Mouse (Mus musculus) induced T-regulatory cell, adult 2 months (primary cell): Measurements from ENCODE around the gene Arhgap9.
A peak's percentile ranks its signal among the peaks of the same experiment; 100 is the strongest.

ENCODE experiments used
- DNase-seq: peaks from one replicate; pipeline ENCODE4 v3.0.0-alpha.2; 2012; ENCODE audit warnings: low read depth

The Arhgap9 gene

DNA sequence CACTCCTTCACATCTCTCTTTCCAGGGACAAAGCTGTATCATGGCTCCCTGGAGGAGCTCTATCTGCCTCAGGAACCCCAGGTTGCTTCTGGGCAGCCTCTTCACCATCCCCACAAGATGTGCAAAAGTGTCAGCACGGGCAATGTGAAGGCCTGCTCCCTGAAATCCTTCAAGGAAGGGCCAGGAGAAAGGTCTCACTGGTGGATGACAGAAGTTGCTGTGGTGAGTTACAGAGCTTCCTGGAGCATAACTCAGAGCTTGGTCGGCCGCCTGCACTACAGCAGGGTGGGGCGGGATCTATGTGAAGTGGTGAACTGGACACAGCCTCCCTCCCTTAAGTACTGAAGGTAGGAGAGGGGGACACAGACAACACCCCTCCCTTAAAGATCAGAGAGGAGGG is 905 bp downstream of the Arhgap9 start:
- peak; percentile 57 for DNase-seq

DNA sequence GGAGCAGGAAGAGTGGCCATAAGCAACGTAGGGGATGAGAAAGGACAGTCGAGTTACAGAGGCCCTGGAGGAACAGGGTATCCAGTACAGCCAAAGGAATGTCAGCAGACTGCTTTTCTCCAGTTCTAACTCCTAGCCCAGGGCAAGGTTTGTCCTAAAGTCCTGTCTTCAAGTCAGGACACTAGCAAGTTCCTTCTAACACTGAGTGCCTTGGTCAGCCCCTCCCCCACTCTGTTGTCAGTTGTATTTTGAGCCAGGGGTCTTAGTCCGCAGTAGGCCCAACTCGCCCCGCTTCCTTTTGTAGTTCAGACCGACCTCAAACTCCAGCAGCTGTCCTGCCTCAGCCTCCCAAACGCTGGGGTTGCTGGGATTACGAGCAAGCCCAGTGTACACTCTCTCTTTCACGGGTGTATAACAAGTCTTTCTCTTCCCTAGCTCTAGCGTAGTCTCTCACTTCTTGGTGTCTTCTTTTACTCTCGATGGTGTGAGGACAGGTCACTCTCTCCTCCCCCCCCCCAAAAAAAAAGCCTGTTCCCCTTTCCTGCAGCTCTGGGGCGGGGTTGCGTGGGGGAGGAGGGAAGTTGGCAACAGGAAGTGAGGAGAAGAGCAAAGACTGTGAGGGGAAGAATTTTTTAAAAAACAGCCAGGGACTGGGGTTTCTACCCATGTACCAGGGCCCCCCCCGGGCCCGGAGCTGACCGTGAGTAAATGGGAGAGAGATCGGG is 1.5 kb downstream of the Arhgap9 start:
- DNase-seq: peak; percentile 73

DNA sequence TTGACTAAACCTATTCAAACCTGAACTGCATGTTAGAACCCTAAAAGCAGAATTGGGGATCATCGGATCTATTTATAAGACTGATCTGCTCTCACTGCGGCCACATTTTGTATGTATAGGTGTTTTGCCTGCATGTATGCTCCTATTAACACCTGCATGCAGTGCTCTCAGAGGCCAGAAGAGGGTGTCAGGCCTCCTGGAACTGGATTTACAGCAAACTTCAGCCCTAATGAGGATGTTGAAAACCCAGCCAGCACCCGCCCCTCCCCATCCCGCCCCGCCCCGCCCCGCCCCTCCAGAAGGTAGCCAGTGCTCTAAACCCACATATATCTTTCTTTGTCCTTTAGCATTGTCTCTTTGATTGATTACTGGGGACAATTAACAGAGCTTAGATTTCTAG is 2.7 kb downstream of the Arhgap9 start:
- peak; percentile 95 for DNase-seq

DNA sequence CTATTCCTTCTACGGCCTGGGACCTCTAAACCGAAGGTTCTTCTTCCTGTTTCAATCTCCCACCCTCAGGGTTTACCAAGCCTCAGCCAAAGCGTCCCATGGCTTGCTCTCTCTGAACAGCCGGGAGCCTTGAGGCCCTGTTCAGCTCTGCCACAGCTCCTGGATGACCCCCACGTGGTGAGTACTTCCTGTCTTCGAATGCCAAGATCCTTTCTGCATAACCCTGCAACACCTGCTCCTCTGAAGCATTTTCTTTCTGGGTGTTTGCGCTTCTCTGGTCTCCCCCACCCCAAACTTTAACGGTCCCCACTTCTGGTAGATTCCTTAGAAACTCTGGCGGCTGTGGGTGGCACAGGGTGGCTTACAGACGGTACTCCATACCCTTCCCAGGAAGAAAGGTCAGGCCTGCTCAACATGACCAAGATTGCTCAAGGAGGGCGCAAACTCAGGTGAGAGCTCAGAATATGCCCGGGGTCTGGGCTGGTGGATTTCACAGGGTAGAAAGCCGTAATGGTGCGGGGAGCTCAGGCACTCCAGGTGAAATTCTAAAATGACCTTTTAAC is 3.8 kb downstream of the Arhgap9 start:
- peak; percentile 65 for DNase-seq

DNA sequence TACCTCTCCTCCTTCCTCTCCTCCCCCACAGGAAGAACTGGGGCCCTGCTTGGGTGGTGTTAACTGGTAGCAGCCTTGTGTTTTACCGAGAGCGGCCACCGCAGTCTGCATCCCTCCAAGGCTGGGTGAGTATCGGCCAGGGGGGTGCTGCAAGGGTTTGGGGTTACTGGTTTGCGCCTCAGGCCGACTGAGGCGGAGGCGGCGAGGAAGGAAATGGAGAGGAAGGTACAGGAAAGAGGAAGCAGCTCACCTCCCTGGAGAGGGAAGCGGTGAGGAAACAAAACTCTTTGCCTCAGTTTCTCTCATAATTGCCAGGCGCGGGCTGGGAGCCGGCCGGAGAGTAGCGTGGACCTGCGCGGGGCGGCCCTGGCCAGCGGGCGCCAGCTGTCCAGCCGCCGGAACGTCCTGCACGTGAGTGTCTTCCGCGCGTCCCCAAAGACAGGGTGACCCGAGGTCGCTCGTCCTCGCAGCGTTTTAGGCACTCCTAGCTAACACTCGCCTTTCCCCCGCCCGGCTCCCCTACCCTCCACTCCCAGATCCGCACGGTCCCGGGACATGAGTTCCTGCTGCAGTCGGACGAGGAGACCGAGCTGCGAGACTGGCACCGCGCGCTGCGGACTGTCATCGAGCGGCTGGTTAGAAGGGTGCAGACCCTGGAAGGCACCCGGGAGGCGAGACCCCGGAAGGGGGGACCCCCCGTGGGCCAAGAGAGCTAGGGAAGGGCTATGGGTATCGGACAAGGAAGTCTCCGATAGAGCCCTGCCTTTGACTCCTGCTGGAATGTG is 4.4 kb downstream of the Arhgap9 start:
- DNase-seq: peak; percentile 72

DNA sequence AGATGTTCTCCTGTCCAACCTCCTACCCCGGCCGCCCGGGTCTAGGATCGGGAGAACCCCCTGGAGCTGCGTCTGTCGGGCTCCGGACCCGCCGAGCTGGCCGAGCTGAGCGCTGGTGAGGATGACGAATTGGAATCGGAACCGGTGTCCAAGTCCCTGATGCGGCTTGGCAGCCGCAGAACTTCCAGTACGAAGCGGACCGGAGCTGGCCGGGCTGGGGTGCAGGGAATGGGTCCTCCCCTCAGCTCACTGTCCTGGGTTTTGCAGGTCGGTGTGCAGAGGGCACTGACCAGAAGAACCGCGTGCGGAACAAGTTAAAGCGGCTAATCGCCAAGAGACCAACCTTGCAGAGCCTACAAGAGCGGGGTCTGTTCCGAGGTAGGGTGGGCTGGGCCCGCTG is 5.1 kb downstream of the Arhgap9 start:
- DNase-seq: no peak

DNA sequence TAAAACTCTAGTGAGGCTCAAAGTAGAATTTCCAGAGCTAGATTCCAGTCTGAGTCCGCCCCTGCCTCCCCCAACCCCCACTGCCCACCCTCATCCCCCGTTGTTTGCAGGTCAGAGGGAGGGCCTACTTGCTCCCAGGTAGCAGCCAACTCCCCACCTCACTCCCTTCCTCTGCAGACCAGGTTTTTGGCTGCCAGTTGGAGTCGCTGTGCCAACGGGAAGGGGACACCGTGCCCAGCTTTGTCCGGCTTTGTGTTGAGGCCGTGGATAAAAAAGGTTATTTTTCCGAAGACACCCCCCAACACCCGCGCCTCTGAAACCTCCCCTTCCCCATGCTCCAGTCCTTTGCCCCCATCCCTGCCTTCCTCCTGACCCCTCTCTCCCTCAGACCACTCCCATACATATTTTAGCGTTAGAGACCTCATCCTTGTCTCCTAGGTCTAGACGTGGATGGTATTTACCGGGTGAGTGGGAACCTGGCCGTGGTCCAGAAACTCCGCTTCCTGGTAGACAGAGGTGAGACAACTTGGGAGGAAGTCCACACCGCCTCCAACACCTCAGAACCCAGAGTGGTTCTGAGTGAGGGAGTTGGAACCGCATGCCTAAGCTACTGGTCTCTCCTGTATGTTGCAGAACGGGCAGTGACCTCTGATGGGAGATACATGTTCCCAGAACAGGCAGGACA is 5.8 kb downstream of the Arhgap9 start:
- no peak for DNase-seq

DNA sequence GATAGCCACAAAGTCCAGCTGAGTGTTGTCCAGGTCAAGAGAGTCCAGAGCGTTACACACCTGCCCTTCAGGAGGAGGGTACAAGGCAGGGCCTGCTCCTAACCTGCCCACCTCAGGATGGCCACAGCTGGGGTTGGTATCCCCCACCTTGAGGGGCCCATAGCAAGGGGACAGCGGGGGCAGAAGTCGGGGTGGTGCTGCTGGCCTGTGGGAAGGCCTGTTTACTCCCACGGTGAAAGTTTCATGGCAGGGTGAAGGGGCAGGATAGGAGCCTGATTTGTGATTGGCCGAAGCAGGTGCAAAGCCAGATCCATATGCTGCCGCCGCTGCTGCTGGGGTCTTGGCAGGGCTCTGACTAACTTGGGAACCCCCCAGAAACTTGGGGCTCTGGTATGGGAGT is 8.4 kb downstream of the Arhgap9 start:
- no peak for DNase-seq

DNA sequence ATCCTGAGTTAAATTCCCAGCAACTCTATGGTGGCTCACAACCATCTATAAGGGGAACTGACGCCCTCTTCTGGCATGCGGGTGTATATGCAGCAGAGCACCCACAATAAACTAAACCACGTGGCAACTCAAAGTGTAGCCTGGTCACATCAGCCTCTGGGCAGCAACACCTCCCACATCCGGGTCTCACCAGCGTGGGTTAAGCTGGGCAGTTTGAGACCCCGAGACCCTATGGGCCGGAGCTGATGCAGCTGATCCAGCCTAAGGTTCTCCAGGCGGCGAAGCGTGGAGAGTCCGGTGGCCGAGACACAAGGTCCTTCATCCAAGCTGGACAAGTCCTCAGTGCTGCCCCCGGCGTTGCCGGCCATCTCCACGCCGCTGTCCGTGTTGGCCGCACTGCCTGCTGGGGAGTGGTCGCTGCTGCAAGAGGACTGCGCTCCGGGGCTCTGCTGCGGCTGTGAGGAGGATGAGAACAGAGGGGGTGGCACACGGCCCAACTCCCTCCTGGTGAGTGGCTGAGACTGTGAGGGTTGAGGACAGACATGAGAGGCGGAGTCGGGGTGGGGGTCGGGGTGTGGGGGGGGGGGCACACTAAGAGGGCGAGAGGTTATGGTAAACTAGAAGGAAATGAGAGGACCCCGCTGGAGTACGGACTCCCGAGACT is 10.6 kb downstream of the Arhgap9 start:
- peak; percentile 66 for DNase-seq

DNA sequence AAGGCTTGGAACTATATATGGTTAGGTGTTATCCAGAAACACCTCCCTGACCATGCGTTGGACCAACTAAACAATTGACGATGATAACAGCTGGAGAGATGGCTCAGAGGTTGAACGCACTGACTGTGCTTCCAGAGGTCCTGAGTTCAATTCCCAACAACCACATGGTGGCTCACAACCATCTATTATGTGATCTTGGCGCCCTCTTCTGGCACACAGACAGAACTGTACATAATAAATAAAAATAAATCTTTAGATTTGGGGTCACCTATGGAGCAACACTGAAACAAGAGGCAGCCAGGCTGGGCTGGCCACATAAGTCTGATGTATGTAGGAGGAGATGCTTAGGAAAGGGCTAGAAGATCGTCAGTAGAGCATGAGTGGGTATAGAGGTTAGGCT is 11.4 kb downstream of the Arhgap9 start:
- DNase-seq: peak; percentile 78

DNA sequence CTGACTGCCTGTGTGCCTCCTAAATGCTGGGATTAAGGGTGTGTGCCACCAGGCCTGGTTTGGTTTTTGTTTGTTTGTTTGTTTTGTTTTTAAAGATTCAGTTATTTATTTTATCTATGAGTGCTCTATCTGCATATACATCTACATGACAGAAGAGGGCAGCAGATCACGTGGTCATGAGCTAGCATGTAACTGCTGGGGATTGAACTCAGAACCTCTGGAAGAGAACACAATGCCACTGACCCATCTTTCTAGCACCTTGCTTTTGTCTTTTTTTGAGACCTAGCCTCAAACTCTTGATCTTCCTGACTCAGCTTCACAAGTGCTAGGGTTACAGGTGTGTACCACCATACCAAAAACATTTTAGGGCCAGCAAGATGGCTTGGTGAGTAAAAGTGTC is 13.5 kb downstream of the Arhgap9 start:
- DNase-seq: peak; percentile 40

DNA sequence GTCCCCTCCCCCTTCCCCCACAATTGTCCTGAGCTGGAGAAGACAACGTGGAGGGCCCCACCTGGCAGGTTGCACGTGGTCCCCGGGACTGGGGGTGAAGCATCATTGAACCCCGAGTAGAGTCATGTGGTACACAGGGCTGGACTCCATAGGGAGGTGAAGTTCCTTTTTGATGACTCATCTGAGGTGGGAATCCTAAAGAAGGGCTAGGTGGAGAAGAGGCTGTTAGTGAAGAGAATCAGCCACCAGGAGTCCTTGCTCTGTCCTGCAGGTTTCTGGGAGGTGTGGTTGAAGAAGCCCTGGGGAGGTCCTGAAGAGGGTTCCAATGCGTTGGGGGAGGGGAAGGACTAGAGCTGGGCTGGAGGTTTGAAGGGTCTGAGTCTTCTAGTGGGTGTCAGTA is 15.2 kb downstream of the Arhgap9 start:
- no peak for DNase-seq

DNA sequence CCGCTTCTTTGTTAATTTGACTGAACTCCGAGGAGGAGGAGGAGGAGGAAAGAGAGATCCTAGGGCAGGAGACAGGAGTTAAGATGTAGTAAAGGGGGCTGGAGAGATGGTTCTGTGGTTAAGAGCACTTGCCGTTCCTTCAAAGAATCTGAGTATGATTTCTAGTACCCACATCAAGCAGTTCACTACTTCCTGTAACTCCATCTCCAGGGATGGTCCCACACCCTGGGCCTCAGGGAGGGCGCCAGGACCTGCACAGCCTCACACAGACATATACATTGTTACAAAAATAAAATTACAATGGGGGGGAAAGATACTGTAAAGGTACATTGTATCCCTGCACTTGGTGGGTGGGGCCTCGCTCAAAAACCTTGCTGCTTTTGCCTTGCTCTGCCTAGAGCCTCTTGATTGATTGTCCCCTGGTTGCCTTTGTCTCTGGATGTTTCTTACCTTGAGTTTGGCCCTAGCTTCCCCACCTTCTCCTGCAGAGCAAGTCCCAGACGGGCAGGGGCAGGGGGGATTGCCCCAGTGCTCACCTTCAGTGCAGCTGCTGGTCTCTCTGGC is 15.9 kb downstream of the Arhgap9 start:
- peak; percentile 41 for DNase-seq

DNA sequence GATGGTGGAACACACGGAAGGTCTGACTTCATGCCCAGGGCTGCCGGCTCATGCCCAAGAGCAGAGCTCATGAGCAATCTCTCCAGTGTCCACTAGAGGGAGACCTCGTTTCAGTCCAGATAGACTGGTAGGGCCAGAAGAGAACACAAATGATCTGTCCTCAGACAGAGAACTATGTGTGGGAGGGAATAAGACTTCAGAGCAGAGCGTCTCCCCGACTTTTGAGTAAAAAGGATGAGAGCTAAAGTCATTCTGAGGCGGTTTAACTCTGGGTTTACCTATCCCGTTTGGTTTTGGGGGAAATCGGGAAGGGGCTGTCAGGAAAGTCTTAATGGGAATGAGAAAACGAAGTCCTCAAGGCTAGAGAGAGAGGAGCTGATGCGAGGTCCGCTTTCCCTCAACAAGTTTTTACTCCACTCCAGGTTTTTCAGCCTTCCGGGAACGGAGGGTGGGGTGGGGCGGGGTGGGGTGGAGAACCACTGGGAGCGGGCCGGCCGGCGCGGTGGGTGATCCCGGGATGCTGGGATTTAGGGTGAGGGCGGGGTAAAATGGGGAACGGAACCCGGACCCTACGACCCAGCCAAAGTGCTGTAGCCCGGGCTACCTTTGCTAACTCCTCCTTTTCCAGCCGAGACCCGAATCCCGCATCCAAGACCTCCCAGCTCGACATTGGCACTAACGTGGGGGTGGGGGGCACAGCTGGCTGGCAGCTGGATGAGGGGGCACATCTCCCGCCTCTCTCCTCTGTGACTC is 17.3 kb downstream of the Arhgap9 start:
- peak; percentile 96 for DNase-seq

DNA sequence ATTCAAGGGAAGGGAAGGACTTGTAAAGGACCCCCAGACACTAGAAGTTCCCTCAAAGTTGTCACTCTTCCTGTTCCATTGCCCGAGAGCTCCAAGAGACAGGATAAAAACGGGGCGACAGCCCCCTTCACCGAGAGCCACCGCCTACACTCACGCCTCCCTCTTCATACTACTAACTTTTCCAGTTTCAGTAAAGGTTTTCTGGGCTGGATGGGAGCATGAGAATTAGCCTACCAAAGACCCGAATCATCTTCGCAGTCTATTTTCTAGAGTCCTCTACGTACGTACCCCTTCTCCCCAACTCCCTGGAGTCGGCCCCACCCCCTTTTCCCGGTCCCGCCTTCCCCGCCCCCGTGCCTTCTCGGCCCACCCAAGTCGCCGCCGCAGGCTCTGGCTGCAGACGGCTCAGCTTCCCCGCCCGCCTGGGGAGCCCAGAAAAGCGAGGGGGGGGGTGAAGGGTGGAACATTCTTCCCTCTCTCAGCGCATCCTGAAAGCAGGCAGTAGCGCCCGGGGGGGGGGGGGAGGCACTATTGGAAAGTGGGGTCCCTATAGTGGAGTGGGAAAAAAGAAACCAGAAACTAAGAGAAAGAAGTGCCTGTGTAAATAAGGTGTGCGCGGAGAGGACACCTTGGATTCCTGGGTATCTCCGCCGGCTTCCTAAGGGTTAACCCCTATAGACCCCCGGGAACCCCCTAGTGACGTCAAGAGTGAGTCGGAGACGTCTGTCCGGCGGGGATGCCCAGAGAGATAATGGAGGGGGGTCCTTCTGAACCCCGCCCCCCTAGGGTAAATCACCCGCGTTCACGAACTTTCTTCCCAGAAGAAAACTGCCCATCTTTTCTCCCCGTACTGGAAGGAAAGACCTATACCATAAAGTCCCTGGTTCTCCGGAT is 18.2 kb downstream of the Arhgap9 start:
- DNase-seq: peak; percentile 62

DNA sequence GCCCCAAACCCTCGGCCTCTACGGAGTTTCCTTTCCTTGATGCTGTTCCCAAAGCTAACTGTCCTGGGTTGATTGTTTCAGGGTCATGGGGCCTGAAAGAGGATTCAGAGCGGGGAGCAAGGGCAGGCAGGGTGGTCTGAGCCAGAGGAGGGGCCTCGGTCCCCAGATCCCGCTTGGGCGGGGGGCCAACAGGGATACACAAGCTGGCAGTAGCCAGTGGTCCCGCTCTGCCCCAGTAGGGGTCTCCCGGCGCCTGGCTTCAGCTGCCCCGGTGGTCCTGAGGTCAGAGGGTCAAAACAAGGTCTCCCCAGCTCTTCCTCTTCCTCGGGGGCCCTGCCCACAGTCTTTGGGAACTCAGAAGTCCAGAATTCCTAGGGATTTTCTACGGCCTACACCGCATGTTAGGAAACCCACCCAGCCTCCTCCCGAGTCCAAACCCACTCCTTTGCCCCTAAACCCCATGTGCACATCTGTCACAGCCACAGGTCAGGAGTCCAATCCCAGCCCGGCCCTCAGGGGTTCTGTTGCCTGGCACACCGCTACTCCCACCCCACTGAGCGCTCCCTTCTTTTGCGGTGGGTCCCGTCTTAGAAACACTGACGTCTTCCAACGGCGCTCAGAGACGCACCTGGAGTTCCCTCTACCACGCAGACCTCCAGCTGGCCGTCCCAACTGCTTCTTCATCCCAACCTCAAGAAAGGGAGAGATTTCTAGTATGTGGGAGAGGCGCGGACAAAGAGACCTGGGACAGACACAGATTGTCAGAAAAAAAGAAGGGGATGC is 19.0 kb downstream of the Arhgap9 start:
- peak; percentile 55 for DNase-seq

DNA sequence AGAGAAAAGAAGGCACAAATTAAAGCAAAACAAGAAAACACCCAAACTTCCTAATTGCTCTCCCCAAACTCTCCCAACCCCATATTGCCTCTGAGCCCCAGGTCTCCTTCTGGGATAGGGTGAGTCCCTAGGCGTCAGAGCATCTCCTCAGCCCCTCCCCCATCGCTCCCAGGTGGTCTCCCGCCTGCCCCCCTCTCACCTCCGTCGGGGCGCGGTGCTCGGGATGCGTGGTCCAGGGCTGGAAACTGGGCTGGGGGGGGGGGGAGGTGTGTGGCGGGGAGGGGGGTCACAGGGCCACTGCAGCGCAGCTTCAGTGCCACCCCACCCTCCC is 19.6 kb downstream of the Arhgap9 start:
- no peak for DNase-seq

DNA sequence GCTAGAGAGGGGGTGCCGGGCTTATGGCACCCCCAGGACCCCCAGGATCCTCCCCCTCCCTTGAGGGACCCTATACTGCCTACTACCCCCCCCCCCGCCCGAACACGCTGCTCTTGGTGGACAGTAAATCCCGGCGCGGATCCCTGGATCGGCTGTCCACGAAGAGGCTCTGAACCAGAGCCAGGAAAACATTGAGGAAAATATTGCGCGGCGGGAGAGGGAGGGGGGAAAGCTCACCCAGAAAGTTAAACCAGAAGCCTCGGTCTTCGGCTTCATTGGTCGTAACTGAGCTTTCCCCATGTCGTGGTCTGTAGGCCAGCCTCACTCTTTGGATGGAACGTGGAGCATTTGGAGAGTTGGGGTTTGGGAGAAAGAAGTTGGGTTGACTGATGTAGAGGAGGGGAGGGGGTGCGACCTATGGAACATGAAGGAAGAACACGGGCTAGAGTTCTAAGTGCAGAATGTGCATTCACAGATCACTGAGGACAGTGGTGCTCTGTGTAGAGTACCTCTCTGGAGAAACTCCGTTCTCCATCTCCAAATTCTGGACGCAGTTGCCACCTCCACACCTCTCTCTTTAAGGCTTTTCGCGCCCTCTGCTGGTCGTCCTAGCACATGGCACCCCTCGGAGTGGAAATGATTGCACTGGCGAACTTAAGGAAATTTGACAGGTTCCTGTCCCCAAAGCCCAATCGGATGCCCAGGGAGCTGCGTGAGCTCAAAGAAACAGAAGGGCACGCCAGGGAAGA is 20.3 kb downstream of the Arhgap9 start, which contains the start of gene Gli1:
TSS of gene Gli1 (minus strand) at position 84 of the 749 bp plus-strand sequence.
- peak; percentile 95 for DNase-seq
